Mouse (Mus musculus): Measurements from ENCODE around the gene Pou2f1.
A peak's percentile ranks its signal among the peaks of the same experiment; 100 is the strongest.

The Pou2f1 gene

GRCm38 (mm10) chr1:165844956-165845355 is 157.5 kb downstream of the Pou2f1 start:
- DNase-seq (ENCODE audit: low spot score) = peak; percentile 16

- DNase-seq (ENCODE audit: low spot score) = no peak
Observed at GRCm38 (mm10) chr1:165844466-165844951, 158.0 kb downstream of the Pou2f1 start.

DNA sequence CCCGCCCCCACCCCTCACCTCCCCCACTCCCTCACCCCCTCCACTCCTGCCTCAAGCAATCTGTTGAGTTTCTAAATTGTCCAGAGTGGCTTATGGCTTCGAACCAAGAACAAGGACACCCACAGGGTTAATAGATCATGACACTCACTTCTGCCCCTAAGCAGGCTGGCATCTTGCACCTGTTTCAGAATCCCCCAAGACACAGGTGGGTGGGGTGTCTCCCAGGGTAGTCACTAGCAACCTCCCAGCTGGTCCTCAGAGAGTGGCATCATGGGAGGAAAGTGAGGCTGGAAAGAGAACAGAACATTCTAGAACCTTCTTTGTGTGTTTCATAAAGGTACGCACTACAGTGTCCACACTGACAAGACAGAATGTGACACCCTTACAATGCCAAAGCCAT is 158.9 kb downstream of the Pou2f1 start:
- no peak for DNase-seq (ENCODE audit: low spot score)

DNA sequence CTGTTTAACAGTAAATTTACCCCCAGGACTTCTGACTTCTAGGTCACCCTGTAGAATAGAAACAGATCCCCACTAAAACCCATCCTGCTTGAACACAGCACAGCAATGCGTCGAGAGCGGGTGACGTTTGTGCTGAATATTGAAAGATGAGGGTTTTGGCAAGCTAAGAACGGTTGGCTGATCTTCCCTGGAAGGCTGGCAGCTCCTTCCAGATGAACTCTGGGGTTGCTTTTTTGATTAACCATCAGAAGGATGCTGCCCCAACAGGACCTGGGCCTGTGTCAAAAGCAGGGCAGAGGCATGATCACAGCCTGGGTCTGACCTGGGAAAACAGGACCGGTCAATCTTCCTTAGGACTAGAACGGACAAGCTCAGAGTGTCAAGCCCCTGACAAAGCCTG is 160.3 kb downstream of the Pou2f1 start:
- DNase-seq (ENCODE audit: low spot score) = no peak

DNA sequence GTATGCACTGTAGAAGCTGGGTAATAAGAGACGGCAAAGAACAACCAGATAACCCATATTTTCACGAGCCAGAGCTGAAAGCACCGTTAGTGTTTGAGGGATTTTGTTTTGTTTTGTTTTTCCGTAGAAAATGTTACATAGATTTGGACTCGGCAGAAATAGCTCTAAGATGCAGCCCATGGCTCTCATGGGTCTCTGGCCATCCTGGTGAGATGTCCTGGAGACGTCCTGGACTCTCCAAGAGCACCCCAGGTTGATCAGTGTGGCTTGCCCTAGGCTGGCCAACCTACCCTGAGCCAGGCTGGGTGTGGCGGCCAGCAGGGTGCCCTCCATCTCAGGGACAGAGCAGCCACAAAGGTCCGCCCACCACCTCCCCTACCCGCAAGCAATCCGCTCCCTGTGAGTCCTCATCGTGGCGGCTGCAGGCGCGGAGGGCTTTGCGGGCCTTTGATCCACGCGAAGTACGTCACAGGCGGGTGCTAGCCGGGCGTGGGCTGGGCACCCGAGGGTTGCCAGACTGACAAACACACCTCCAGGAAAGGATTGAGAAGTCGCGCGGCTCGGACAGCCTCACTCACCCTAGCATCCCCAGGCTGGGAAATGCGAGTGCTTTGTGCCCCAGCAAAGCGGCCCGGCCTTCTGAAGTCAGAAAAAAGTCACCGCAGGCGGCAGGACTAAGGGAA is 161.8 kb downstream of the Pou2f1 start:
- no peak for DNase-seq (ENCODE audit: low spot score)

- no peak for DNase-seq (ENCODE audit: low spot score)
Observed at GRCm38 (mm10) chr1:165839201-165839600, 163.3 kb downstream of the Pou2f1 start.

- no peak for DNase-seq (ENCODE audit: low spot score)
Observed at GRCm38 (mm10) chr1:165837546-165837945, 164.9 kb downstream of the Pou2f1 start.

- DNase-seq (ENCODE audit: low spot score) = no peak
Observed at GRCm38 (mm10) chr1:165836461-165836860, 166.0 kb downstream of the Pou2f1 start.

DNA sequence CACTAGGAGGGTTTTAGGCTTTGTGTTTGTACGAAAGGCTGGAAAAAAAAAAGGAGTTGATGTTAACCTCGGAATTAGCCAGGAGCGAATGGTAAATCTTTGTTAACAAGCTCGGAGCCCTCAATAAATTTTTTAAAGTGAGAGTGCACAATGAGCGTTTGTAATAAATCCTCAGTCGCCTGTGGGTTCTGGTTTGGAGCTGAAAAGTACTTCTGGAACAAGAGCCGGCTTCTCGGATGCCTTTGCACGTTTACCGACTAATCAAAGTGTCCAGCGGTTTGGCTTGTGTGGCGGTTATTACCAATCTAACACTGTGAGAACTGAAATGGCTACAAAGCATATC is 167.9 kb downstream of the Pou2f1 start:
- DNase-seq (ENCODE audit: low spot score) = no peak

- peak; percentile 47 for DNase-seq (ENCODE audit: low spot score)
Observed at GRCm38 (mm10) chr1:165833910-165834632, 168.4 kb downstream of the Pou2f1 start.

DNA sequence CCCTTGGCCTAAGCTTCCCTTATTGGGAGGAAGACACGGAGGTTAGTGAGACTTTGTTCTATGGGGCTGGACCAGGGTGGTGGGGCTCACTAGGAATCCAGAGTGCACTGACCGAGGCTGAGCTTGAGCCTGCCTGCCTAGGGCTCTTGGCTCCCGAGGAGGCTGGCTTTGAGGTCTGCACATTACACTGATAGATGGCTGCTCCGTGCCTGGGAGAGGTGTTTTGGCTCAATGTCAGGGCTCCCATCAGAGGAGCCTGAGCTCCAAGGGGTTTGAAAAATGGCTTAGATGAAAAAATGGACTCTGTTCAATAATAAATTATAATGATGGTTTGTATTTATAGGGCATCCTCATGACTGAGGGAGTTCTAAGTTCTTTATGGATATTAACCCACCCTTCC is 169.2 kb downstream of the Pou2f1 start:
- peak; percentile 18 for DNase-seq (ENCODE audit: low spot score)

DNA sequence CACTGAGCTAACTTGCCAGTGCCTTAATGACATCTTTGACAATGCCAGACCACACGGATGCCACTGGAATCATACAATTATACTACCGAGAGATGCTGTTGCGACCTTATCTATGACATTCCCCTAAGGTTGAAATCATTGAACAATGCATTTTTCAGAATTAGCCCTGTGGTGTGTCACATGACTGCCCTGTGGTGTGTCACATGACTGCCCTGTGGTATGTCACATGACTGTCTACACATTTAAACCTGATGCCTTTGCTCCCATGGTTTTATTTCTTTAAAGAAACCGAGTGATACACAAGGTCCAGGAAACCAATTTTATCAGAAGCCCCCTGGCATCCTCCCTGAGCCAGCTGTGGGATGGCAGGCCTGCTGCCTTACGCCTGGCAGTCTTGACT is 172.6 kb downstream of the Pou2f1 start:
- no peak for DNase-seq (ENCODE audit: low spot score)

DNA sequence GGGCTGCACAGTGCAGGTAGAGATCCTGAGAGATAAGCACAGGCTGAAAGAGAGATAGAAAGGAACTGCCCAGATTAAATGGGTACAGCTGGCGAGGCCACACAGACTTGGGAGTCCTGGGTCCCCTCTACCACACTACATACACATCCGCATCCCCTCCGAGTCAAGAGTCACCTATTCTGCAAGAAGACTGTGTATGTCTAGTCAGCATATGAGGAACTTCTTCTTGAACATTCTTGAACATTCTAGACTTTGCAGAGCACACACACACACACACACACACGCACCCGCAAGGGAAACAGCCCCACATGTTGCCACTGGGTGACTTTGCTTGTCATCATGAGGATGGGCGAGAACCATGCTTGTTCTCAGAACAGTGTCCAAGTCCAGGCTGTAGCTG is 173.9 kb downstream of the Pou2f1 start:
- no peak for DNase-seq (ENCODE audit: low spot score)

DNA sequence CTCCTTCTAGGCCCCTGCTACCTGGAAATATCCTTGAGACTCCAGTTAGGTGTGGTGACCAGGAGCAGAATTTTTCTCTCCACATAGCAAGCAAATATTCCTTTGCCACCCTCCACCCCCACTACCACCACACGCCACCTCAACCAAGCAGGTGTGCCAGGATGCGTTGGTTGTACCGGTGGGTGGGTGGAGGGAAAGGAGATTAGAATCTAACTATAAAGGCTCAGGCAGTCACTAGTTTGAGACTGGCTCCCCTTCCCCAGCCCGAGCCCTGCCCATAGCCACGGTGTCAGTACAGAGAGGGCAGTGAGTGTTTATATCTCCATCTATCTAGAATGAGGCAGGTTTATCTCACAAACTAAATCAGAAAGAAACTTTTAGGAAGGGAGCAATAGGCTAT is 174.3 kb downstream of the Pou2f1 start:
- DNase-seq (ENCODE audit: low spot score) = no peak

- no peak for DNase-seq (ENCODE audit: low spot score)
Observed at GRCm38 (mm10) chr1:165822031-165822430, 180.4 kb downstream of the Pou2f1 start.

DNA sequence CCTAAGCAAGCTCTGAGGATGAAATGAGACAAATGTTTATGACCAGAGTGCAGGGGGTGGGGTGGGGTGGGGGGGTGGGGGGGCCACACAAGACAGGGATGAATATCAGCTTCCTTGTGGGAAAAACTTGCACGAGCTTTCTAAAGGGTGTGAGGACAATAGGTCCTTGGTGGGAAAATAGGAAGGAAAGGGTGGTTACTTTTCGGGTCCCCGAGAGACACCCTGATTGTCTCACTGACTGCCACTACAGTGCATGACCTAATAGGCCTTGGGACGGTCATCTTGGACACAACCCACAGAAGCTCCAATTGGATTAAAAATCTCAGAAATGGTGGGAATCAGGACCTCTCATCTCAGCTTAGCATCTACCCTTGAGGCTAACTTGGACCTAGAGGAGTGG is 183.3 kb downstream of the Pou2f1 start:
- DNase-seq (ENCODE audit: low spot score) = no peak

GRCm38 (mm10) chr1:165818145-165818860 is 184.2 kb downstream of the Pou2f1 start:
- DNase-seq (ENCODE audit: low spot score) = no peak

DNA sequence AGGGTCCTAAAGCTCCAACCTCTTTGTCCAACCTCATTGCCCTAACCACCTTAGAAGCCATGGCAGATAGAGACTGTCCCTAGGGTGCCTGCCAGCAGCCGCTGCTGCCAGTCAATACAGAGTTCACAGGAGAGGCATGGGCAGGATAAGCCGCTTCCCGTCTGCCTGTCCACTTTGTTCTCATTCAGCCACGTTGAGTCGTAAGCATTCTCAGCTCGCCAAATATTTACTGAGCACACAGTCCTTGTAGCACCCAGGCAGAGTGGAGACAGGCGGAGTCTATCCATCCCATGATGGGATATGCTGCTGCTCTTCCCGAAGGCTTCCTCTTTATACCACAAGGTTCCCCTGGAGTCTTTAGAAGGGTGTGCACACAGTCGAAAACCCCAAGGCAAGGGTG is 185.2 kb downstream of the Pou2f1 start:
- DNase-seq (ENCODE audit: low spot score) = no peak

DNA sequence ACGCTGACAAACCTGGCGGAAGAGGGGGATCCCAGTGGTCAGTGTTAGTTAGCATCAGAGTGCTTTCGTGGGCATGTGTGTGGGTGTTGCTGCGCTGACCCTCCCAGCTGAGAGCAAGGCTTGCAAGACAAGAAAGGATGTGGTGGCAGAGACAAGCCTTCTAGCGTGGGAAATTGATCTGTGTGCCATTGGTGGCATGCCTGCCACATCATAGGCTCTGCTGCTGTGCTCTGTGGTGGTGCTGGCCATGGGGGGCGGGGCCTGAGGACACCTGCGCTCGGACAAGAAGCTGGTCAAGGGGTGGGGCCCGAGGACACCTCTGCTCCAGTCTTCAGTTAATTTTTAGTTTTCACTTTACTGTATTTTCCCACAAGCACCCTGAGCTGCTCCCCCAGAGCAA is 186.1 kb downstream of the Pou2f1 start:
- no peak for DNase-seq (ENCODE audit: low spot score)
